Mouse (Mus musculus) CH12.LX (cell line): ENCODE results near the gene Snrnp35.

ENCODE experiments used
- CTCF ChIP-seq, 2 experiments: IDR thresholded peaks in 1 of 2; conservative IDR thresholded peaks in 1 of 2; 2 replicates each; pipeline ENCODE4 v1.5.1; 2011 to 2012; ENCODE audit warnings: low read depth in 2 of 2, low read length in 2 of 2, improper control_type of control experiment in 1 of 2, inconsistent platforms in 1 of 2, mild to moderate bottlenecking in 1 of 2, moderate library complexity in 1 of 2
- POLR2A ChIP-seq: IDR thresholded peaks from 2 replicates; pipeline ENCODE4 v1.6.1; 2011; ENCODE audit warnings: low read depth, mild to moderate bottlenecking, improper control_type of control experiment, low read length

DNA sequence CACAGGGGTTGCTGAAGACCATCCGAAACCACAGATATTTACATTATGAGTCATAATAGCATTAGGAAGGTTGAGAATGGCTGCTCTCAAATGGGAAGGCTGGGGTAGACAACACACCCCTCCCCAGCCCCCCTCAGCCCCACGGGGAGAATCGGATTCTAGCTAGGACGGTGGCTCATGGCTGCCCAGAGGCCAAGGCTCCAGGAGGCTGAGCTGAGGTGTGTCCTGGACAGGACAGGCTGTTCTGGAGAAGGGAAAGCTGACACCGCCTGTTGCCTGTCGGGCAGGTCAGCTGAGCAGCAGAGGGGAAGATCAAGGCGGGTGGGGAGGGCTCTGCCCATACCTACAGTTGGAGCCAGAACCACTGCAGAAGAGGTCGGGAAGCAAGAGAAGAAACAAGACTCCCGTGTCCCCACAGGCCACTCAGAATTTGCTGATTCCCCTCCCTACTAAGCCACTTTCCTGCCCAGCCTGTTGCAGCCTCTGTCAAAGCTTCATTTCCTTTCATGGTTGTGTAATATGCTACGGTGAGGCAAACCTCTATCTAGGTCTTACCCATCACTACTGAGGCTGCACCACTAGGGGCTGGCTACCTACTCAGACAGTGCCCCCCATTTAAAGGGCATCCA, 23.9 kb downstream of the Snrnp35 start:
- TF ChIP-seq POLR2A (no peak), CTCF (conservative IDR thresholded peaks at IDR 0.05 in 1 of 2, IDR thresholded peaks at IDR 0.05 in 1 of 2; ENCODE audit: low read depth in 2 of 2, low read length in 2 of 2) (no peak)
